ENCODE assay signal across 20 mouse cellular contexts in the genomic region with DNA sequence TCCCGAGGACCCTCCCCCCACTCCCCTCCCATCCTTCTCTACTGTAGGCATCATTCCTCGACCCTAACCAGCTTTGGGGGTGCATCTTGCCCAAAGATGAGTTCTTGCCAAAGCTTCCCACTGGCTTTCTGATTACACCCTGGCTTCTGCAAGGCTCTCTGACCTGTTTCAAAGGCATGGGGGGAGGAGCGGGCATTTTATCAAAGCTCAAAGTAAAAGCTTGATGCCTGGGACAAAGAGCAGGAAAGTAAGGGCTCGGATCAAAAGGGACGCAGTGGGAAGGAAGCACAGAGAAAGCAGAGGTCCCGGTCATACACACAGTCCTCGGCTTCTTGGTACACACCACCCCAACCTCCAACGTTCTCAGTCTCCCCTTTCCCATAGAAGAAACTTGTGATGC. TPM values are rescaled to one million over a fixed set of nuclear protein-coding genes. Genes with fewer than 3 reads are reported as not detected.
DNase-seq lines count a peak whose midpoint lies in the region; ATAC-seq and TF ChIP-seq lines count a peak whose summit lies in the region.
"Had no signal": no experiment of that assay in that cellular context is flagged by ENCODE, and none has a peak within 500 bp of the region (broad histone marks: within the 10 kb centered on the region; RNA-seq: fewer than 3 reads in every experiment).

No protein-coding gene starts in this region.

- no peak for TF ChIP-seq CTCF in forebrain, postnatal 0 days (IDR thresholded peaks at IDR 0.05; ENCODE audit: low read depth)
- no peak for TF ChIP-seq CTCF in liver, postnatal 0 days (IDR thresholded peaks at IDR 0.05; ENCODE audit: low read depth)

- no peak for ATAC-seq in forebrain, postnatal 0 days
- ATAC-seq in intestine, embryonic 14.5 days (replicated peaks; ENCODE audit: low FRiP score, low TSS enrichment, low read depth), result no peak
- ATAC-seq in intestine, embryonic 15.5 days, result no peak
- ATAC-seq in liver, postnatal 0 days, result no peak
- ATAC-seq in liver, embryonic 12.5 days, result no peak
- ATAC-seq: activated CD4-positive, CD25-positive, alpha-beta regulatory T cell, adult 4 months; forebrain, embryonic 14.5 days; hindbrain, embryonic 16.5 days; inflammation-experienced regulatory T-cells, adult 6 months; Patski had no signal

- peak overlapping the region; percentile 63 for H3K27ac ChIP-seq in forebrain, embryonic 10.5 days
- H3K27ac ChIP-seq in forebrain, postnatal 0 days (ENCODE audit: low read depth, low read length), result no peak overlapping the region
- no peak overlapping the region for H3K27ac ChIP-seq in intestine, embryonic 14.5 days (ENCODE audit: low read depth)
- H3K27ac ChIP-seq in intestine, embryonic 15.5 days, result no peak overlapping the region
- H3K27ac ChIP-seq in liver, postnatal 0 days (ENCODE audit: low read depth), result no peak overlapping the region
- H3K27ac ChIP-seq in liver, embryonic 12.5 days, result no peak overlapping the region
- no peak overlapping the region for H3K27ac ChIP-seq in limb, embryonic 10.5 days
- H3K27ac ChIP-seq: embryonic facial prominence, embryonic 13.5 days; heart, embryonic 13.5 days; hindbrain, embryonic 12.5 days had no signal

- H3K27me3 ChIP-seq in forebrain, embryonic 10.5 days (ENCODE audit: poor library complexity, severe bottlenecking), result no peaks in the 10 kb centered on the region
- no peaks in the 10 kb centered on the region for H3K27me3 ChIP-seq in forebrain, postnatal 0 days (ENCODE audit: insufficient read depth, low read length)
- no peaks in the 10 kb centered on the region for H3K27me3 ChIP-seq in intestine, embryonic 14.5 days (replicated peaks; ENCODE audit: control insufficient read depth, insufficient read depth, low read length)
- no peaks in the 10 kb centered on the region for H3K27me3 ChIP-seq in intestine, embryonic 15.5 days (replicated peaks)
- H3K27me3 ChIP-seq in liver, postnatal 0 days (ENCODE audit: insufficient read depth, low read length), result no peaks in the 10 kb centered on the region
- H3K27me3 ChIP-seq in liver, embryonic 12.5 days (replicated peaks), result no peaks in the 10 kb centered on the region
- no peaks in the 10 kb centered on the region for H3K27me3 ChIP-seq in limb, embryonic 10.5 days (ENCODE audit: low read depth, poor library complexity, severe bottlenecking)
- H3K27me3 ChIP-seq: CH12.LX; embryonic facial prominence, embryonic 13.5 days; heart, embryonic 13.5 days; hindbrain, embryonic 12.5 days; Patski had no signal

- H3K9me3 ChIP-seq in forebrain, embryonic 10.5 days, result no peaks in the 10 kb centered on the region
- H3K9me3 ChIP-seq in forebrain, postnatal 0 days (ENCODE audit: low read length), result no peaks in the 10 kb centered on the region
- no peaks in the 10 kb centered on the region for H3K9me3 ChIP-seq in intestine, embryonic 14.5 days (ENCODE audit: control insufficient read depth, low read length)
- H3K9me3 ChIP-seq in intestine, embryonic 15.5 days, result no peaks in the 10 kb centered on the region
- no peaks in the 10 kb centered on the region for H3K9me3 ChIP-seq in liver, postnatal 0 days (ENCODE audit: low read length)
- H3K9me3 ChIP-seq in liver, embryonic 12.5 days (replicated peaks), result no peaks in the 10 kb centered on the region
- H3K9me3 ChIP-seq in limb, embryonic 10.5 days (replicated peaks), result no peaks in the 10 kb centered on the region
- H3K9me3 ChIP-seq: embryonic facial prominence, embryonic 13.5 days; heart, embryonic 13.5 days; hindbrain, embryonic 12.5 days had no signal

- TF ChIP-seq EP300 in liver, postnatal 0 days (IDR thresholded peaks at IDR 0.05; ENCODE audit: low read depth), result no peak

- H3K9ac ChIP-seq in forebrain, postnatal 0 days, result no peak overlapping the region
- H3K9ac ChIP-seq in intestine, embryonic 14.5 days (ENCODE audit: low read length), result no peak overlapping the region
- H3K9ac ChIP-seq in intestine, embryonic 15.5 days, result no peak overlapping the region
- no peak overlapping the region for H3K9ac ChIP-seq in liver, postnatal 0 days (replicated peaks)
- no peak overlapping the region for H3K9ac ChIP-seq in liver, embryonic 12.5 days
- H3K9ac ChIP-seq: embryonic facial prominence, embryonic 13.5 days; heart, embryonic 13.5 days; hindbrain, embryonic 12.5 days had no signal

- peaks cover 33% of the 10 kb centered on the region for H3K4me1 ChIP-seq in forebrain, embryonic 10.5 days
- H3K4me1 ChIP-seq in forebrain, postnatal 0 days (ENCODE audit: insufficient read depth), result no peaks in the 10 kb centered on the region
- peaks cover 4% of the 10 kb centered on the region; the same call in 1 of the 2 replicates for H3K4me1 ChIP-seq in intestine, embryonic 14.5 days (replicated peaks; ENCODE audit: control insufficient read depth, insufficient read depth, low read length)
- peaks cover 10% of the 10 kb centered on the region; the same call in 1 of the 2 replicates for H3K4me1 ChIP-seq in intestine, embryonic 15.5 days (replicated peaks)
- no peaks in the 10 kb centered on the region for H3K4me1 ChIP-seq in liver, postnatal 0 days (ENCODE audit: insufficient read depth)
- peaks cover 19% of the 10 kb centered on the region for H3K4me1 ChIP-seq in liver, embryonic 12.5 days
- no peaks in the 10 kb centered on the region for H3K4me1 ChIP-seq in limb, embryonic 10.5 days
- H3K4me1 ChIP-seq: hindbrain, embryonic 12.5 days had no signal

- WGBS in forebrain, embryonic 10.5 days, result 57% methylated on average over 8 of the region's 8 CpGs
- 42% methylated on average over 8 of the region's 8 CpGs for WGBS in forebrain, postnatal 0 days
- 78% methylated on average over 8 of the region's 8 CpGs for WGBS in intestine, embryonic 14.5 days
- WGBS in intestine, embryonic 15.5 days, result 71% methylated on average over 8 of the region's 8 CpGs
- WGBS in liver, postnatal 0 days (ENCODE audit: insufficient replicate concordance), result 68% methylated on average over 8 of the region's 8 CpGs
- WGBS in liver, embryonic 12.5 days (ENCODE audit: insufficient replicate concordance), result 59% methylated on average over 8 of the region's 8 CpGs
- WGBS in limb, embryonic 10.5 days, result 61% methylated on average over 8 of the region's 8 CpGs

- H3K4me2 ChIP-seq in forebrain, postnatal 0 days (ENCODE audit: low read depth), result no peak overlapping the region
- no peak overlapping the region for H3K4me2 ChIP-seq in intestine, embryonic 14.5 days (ENCODE audit: low read length)
- no peak overlapping the region for H3K4me2 ChIP-seq in intestine, embryonic 15.5 days (replicated peaks)
- H3K4me2 ChIP-seq in liver, postnatal 0 days (ENCODE audit: low read depth, low read length), result no peak overlapping the region
- no peak overlapping the region for H3K4me2 ChIP-seq in liver, embryonic 12.5 days
- H3K4me2 ChIP-seq: embryonic facial prominence, embryonic 13.5 days; heart, embryonic 13.5 days; hindbrain, embryonic 12.5 days had no signal

- no peaks in the 10 kb centered on the region for H3K36me3 ChIP-seq in forebrain, embryonic 10.5 days (replicated peaks)
- no peaks in the 10 kb centered on the region for H3K36me3 ChIP-seq in forebrain, postnatal 0 days (ENCODE audit: insufficient read depth)
- H3K36me3 ChIP-seq in intestine, embryonic 14.5 days (ENCODE audit: control insufficient read depth, insufficient read depth, low read length), result no peaks in the 10 kb centered on the region
- H3K36me3 ChIP-seq in intestine, embryonic 15.5 days, result no peaks in the 10 kb centered on the region
- no peaks in the 10 kb centered on the region for H3K36me3 ChIP-seq in liver, postnatal 0 days (replicated peaks; ENCODE audit: insufficient read depth, low read length)
- H3K36me3 ChIP-seq in liver, embryonic 12.5 days, result no peaks in the 10 kb centered on the region
- no peaks in the 10 kb centered on the region for H3K36me3 ChIP-seq in limb, embryonic 10.5 days
- H3K36me3 ChIP-seq: embryonic facial prominence, embryonic 13.5 days; heart, embryonic 13.5 days; hindbrain, embryonic 12.5 days had no signal

- H3K4me3 ChIP-seq in forebrain, embryonic 10.5 days, result no peak overlapping the region
- H3K4me3 ChIP-seq in forebrain, postnatal 0 days (ENCODE audit: low read depth, low read length), result no peak overlapping the region
- no peak overlapping the region for H3K4me3 ChIP-seq in intestine, embryonic 14.5 days (ENCODE audit: low read depth, low read length)
- H3K4me3 ChIP-seq in intestine, embryonic 15.5 days (replicated peaks), result no peak overlapping the region
- no peak overlapping the region for H3K4me3 ChIP-seq in liver, postnatal 0 days (ENCODE audit: low read depth, low read length)
- no peak overlapping the region for H3K4me3 ChIP-seq in liver, embryonic 12.5 days
- H3K4me3 ChIP-seq in limb, embryonic 10.5 days, result no peak overlapping the region
- H3K4me3 ChIP-seq: embryonic facial prominence, embryonic 13.5 days; heart, embryonic 13.5 days; hindbrain, embryonic 12.5 days had no signal

- no peak for DNase-seq in forebrain, embryonic 10.5 days (ENCODE audit: extremely low spot score, low spot score)
- no peak for DNase-seq in forebrain, postnatal 0 days
- DNase-seq in intestine, embryonic 14.5 days (ENCODE audit: low spot score), result peak; percentile 40
- DNase-seq in liver, postnatal 0 days, result peak; percentile 9
- DNase-seq in limb, embryonic 10.5 days (ENCODE audit: low spot score), result peak; percentile 21
- no peak for DNase-seq in urinary bladder, postnatal 14 days (ENCODE audit: low spot score)
- DNase-seq: cerebellum, adult 11-12 months; cerebellum, adult 9-10 months; heart, postnatal 4 days had no signal

RNA-seq across cellular contexts. Expression of a gene that starts 14.7 kb away (rescaled TPM):
- 635 and 662 TPM in 2 replicates for polyA plus RNA-seq in forebrain, embryonic 10.5 days (2016; fragmentation: Nextera tagmentation; extraction: Ambion mirVana)
- 72.1 and 78.8 TPM in 2 replicates for total RNA-seq in forebrain, postnatal 0 days (2014; rRNA removed)
- polyA plus RNA-seq in forebrain, postnatal 0 days (2015; fragmentation: Nextera tagmentation; extraction: Ambion mirVana), result 184 and 209 TPM in 2 replicates
- polyA plus RNA-seq in intestine, embryonic 14.5 days (2014; fragmentation: Nextera tagmentation; extraction: Ambion mirVana), result 356 and 368 TPM in 2 replicates
- 366 and 397 TPM in 2 replicates for polyA plus RNA-seq in intestine, embryonic 15.5 days (2015; fragmentation: Nextera tagmentation; extraction: Ambion mirVana)
- 86.8 and 101 TPM in 2 replicates for polyA plus RNA-seq in liver, postnatal 0 days (2015; fragmentation: Nextera tagmentation; extraction: Ambion mirVana)
- polyA plus RNA-seq in liver, embryonic 12.5 days (2016; fragmentation: Nextera tagmentation; extraction: Ambion mirVana), result 289 and 313 TPM in 2 replicates
- 549 and 585 TPM in 2 replicates for polyA plus RNA-seq in limb, embryonic 10.5 days (2016; fragmentation: Nextera tagmentation; extraction: Ambion mirVana)

RNA-seq across cellular contexts. Expression of a gene that starts 26.1 kb away (rescaled TPM):
- polyA plus RNA-seq in forebrain, embryonic 10.5 days (2016; fragmentation: Nextera tagmentation; extraction: Ambion mirVana), result 81.4 and 87.6 TPM in 2 replicates
- 35.5 and 41.4 TPM in 2 replicates for total RNA-seq in forebrain, postnatal 0 days (2014; rRNA removed)
- 36.9 and 47.0 TPM in 2 replicates for polyA plus RNA-seq in forebrain, postnatal 0 days (2015; fragmentation: Nextera tagmentation; extraction: Ambion mirVana)
- polyA plus RNA-seq in intestine, embryonic 14.5 days (2014; fragmentation: Nextera tagmentation; extraction: Ambion mirVana), result 65.6 and 75.1 TPM in 2 replicates
- 57.0 and 63.2 TPM in 2 replicates for polyA plus RNA-seq in intestine, embryonic 15.5 days (2015; fragmentation: Nextera tagmentation; extraction: Ambion mirVana)
- 19.4 and 19.7 TPM in 2 replicates for polyA plus RNA-seq in liver, postnatal 0 days (2015; fragmentation: Nextera tagmentation; extraction: Ambion mirVana)
- 52.9 and 53.3 TPM in 2 replicates for polyA plus RNA-seq in liver, embryonic 12.5 days (2016; fragmentation: Nextera tagmentation; extraction: Ambion mirVana)
- 62.4 and 77.0 TPM in 2 replicates for polyA plus RNA-seq in limb, embryonic 10.5 days (2016; fragmentation: Nextera tagmentation; extraction: Ambion mirVana)

RNA-seq across cellular contexts. Expression of a gene that starts 45.2 kb away (rescaled TPM):
- polyA plus RNA-seq in forebrain, embryonic 10.5 days (2016; fragmentation: Nextera tagmentation; extraction: Ambion mirVana), result 9.0 and 9.2 TPM in 2 replicates
- total RNA-seq in forebrain, postnatal 0 days (2014; rRNA removed), result 7.5 and 7.6 TPM in 2 replicates
- 3.9 and 5.0 TPM in 2 replicates for polyA plus RNA-seq in forebrain, postnatal 0 days (2015; fragmentation: Nextera tagmentation; extraction: Ambion mirVana)
- 5.8 and 7.3 TPM in 2 replicates for polyA plus RNA-seq in intestine, embryonic 14.5 days (2014; fragmentation: Nextera tagmentation; extraction: Ambion mirVana)
- polyA plus RNA-seq in intestine, embryonic 15.5 days (2015; fragmentation: Nextera tagmentation; extraction: Ambion mirVana), result 8.7 and 9.0 TPM in 2 replicates
- polyA plus RNA-seq in liver, postnatal 0 days (2015; fragmentation: Nextera tagmentation; extraction: Ambion mirVana), result 2.7 and 3.4 TPM in 2 replicates
- 5.7 and 5.9 TPM in 2 replicates for polyA plus RNA-seq in liver, embryonic 12.5 days (2016; fragmentation: Nextera tagmentation; extraction: Ambion mirVana)
- polyA plus RNA-seq in limb, embryonic 10.5 days (2016; fragmentation: Nextera tagmentation; extraction: Ambion mirVana), result 6.4 and 8.9 TPM in 2 replicates

Comparison
In these comparisons a context has a peak if more than half of its experiments do, and no peak if none do; other contexts are left out.
1. DNase-seq: peak in intestine, embryonic 14.5 days (single experiment), liver, postnatal 0 days (single experiment) and limb, embryonic 10.5 days (single experiment); none in forebrain, embryonic 10.5 days (single experiment), forebrain, postnatal 0 days (single experiment) and urinary bladder, postnatal 14 days (single experiment).